Mouse (Mus musculus): Measurements from ENCODE around the gene Pde5a. TPM values are rescaled to one million over a fixed set of nuclear protein-coding genes. Genes with fewer than 3 reads are reported as not detected.

The Pde5a gene
- total RNA-seq, 2 experiments from 2014 or later: 43.8 to 46.0 TPM

DNA sequence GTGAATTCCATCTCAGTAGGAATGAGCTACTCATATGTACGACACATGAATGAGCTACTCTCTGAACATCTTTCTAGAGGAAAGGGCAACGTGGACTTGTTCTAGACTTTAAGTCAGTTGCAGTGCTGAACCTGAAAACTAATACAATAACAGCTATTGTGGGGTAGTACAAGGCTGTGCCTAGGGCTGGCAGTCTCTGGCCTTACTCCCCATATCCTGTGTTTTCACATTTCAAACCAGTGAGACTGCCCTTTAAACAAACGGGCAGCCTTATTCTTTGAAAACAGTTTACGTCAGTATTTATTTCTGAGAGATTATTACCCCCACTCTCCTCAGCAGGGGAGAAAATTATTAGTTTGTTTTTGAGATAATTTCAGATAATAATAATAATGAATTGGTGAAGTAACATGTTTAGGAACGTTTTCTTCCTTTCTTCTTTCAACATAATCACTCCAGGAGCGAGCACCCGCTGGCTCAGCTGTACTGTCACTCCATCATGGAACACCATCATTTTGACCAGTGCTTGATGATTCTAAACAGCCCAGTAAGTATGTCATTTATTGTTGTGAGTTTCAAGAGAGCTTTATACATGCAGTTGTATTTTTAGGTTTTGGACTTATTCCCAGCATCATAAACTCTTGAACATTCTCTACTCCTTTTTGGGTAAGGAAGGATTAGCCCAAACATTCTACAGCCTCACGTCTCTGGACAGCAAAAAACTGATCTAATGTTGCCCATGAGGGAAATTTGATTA lies 106.5 kb downstream of the Pde5a start:
- DNase-seq (ENCODE audit: low spot score in 2 of 2): no peak

DNA sequence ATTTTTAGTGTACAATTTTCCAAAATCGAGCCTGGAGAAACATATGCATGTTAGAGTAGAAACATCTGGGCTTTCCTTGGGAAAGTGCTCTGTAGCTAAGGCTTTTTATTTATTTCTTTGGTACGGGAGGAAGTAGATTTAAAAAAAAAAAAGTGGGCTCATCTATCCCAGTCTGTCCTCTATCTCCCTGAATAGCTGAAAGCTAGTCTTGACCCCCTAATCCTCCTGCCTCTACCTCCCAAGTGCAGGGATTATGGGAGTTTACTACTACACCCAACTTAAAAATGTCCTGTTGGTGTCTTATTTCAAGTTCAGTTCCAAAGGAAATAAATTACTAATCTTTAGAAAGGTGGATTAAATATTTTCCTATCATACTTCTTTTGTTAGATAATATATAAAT lies 108.9 kb downstream of the Pde5a start:
- DNase-seq (ENCODE audit: low spot score in 2 of 2): no peak

DNA sequence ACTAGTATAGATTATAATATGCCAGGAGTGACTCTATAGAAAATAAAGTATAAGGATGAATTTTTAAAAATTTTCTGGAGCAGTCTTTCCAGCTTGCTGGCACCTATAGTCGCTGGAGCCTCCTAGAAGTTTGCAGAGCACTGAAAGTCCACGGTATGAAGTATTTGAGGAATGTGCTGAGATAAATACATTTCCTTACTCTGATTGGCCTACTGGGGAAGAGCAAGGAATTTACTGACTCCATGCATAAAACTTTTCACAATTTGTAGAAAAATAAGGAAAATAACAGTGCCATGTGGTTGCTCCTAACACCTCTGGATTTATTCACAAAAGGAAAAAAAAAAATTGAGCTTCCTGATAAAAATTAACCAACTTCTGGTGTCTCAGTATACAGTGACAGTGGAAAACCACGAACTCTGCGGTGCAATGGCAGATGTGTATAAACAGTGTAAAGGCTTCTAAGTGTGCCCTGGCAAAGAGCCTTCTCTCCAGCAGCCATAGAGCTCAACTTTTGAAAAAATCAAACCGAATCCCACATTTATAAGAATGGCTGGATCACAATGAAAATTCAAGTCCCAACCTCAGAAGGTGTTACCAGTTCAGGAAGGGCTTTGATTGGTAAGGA lies 119.8 kb downstream of the Pde5a start:
- DNase-seq (ENCODE audit: low spot score in 2 of 2): no peak

DNA sequence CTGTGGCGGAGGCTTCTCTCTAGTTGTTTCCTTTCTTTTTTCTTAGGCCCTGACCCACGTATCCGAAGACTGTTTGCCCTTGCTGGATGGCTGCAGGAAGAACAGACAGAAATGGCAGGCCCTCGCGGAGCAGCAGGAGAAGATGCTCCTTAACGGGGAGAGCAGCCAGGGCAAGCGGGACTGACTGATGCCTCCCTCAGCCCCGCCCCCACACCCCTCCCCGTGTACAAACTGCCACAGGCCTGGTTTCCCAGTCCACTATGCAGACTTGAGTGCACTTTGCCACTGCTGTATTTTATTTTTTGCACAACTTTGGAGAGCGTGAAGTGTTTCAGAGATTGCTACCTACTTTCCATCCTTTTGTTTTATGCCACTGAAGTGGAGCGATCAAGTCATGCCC lies 126.4 kb downstream of the Pde5a start:
- DNase-seq (ENCODE audit: low spot score in 2 of 2): no peak

DNA sequence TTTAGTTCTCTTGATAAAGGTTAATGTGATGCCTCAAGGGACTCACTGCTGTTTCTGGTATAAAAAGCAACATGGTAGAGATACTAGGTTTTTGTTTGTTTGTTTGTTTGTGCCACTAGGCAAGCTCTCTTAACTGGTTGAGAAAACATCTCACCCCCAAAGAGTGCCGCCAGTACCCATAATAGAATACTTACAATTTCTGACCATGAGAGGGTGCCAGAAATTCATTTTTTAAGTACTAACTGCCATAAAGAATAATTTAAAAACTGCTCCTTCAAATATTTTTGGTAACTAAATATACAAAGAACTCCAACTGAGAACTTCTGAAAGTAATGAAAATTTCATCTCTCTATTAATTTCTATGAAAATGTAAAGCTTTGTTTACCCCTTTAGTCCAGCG lies 131.1 kb downstream of the Pde5a start:
- DNase-seq (ENCODE audit: low spot score in 2 of 2): no peak

DNA sequence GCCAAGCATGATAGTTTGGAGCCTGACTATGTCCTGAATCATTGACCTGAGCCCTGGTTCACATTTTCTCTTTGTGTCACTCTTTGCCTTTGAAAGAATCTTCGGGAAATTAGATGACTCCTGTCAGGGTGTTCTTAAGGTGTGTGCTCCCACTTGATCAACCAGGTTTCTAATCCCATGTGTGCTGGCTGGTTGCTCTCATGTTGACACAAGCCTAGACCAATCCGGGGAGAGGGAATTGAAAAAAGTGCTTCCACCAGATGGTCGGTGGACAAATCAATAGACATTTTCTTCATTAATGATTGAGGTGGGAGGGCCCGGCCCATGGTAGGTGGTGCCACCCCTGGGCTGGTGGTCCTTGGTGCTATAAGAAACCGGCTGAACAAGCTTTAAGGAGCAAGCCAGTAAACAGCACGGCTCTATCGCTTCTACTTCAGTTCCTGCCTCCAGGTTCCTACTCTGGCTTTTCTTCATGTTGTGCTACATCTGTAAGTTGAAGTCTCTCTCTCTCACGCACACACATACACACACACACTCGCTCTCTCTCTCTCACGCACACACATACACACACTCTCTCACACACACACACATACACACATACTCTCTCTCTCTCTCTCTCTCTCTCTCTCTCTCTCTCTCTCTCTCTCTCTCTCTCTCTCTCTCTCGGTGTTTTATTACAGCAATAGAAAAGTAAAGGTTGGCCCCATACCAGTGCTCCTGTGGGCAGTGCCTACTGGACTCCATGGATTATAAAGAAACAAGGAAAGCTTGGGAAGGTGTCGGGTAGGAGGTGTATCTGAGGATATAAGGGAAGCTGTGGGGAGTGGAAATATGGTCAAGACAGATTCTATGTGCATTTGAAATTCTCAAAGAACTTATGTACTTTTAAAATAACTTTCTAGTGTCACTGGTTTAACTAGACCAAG lies 132.1 kb downstream of the Pde5a start:
- DNase-seq (ENCODE audit: low spot score in 2 of 2): no peak

DNA sequence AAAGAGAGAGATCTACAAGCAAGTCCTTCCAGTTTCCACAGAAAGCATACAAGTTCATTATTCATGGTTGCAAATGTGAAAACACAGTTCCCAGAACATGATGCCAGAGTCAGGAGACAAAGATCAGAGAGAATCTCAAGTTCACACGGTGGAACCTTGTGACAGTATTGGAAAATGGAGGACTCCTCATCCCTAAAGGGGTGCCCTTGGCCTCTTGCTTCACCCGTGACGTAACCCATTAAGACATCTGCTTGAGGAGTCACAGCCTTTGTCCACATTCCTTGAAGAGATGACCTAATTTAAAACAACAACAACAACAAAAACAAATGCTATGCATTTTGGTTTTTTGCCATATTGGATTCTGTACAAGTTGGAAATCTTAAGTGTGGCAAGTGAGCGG lies 136.3 kb downstream of the Pde5a start:
- DNase-seq (ENCODE audit: low spot score in 2 of 2): no peak

DNA sequence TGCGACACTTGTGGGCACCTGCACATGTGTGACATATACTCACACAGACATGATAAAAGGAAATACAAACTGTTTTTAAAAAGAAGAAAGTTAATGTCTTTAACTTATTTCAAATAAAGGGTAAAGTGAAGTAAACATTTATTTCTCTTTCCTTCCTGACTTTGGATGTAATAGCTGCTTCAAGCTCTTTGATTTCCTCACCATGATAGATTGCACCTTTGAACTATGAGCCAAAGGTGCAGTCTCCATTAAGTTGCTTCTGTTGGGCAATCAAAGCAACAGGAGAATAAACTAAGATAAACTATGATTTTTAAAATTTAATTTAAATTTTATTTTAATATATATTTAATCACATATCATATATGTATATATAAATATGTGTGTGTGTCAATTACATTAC lies 139.5 kb downstream of the Pde5a start:
- DNase-seq (ENCODE audit: low spot score in 2 of 2): no peak

DNA sequence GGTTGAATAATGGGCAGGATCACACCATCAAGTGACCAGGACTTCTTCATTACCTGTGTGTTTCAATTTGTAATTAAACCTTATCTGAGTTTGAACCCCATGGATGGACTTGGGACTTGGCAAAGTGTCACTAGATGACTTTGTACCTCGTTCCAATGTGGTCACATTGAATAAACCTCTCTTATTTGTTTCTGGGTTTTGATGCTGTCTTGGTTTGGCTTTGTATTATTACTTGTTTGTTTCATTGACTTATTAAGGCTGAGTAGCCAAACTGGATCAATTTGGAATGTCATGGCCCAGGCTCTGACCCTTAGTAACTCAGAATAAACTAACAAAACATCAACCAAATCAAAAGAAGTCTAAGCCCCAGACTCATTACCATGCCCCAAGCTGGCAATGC lies 142.8 kb downstream of the Pde5a start:
- DNase-seq (ENCODE audit: low spot score in 2 of 2): no peak

DNA sequence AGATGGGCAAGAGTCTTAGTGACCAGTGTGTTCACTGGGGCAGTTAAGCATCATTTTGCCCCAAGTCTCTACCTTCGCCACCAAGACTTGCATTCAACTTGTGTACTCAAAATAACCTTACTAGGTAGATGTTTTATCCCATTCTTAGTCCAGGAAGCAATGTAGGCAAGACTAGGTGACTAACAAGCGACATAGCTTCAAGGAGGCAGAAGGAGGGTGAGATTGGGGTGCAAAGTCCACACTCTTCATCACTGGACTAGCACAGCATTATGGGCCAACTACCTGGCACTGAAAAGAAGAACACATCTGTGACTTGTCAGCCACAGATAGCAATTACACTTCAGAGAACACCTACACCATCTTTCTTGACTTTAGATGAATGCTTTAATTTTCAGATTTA lies 148.1 kb downstream of the Pde5a start:
- DNase-seq (ENCODE audit: low spot score in 2 of 2): no peak

DNA sequence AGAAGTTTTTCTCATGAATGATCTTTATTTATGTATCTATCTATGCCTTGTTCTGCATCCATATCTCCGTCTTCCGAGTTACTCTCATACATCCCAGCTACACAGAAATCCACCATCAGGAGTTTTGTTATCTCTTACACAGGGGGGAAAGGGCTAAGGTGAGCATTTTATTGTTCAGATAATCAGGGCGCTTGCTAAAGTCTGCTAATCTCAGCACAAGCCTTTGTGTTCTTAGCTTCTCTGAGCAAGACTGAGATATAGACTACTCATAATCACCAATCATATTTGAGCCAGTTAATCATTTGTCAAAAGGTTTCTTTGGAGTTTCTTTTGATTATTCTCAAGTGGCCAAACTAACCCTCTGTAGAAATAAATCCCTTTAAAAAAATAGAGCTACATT lies 148.8 kb downstream of the Pde5a start:
- DNase-seq (ENCODE audit: low spot score in 2 of 2): no peak

DNA sequence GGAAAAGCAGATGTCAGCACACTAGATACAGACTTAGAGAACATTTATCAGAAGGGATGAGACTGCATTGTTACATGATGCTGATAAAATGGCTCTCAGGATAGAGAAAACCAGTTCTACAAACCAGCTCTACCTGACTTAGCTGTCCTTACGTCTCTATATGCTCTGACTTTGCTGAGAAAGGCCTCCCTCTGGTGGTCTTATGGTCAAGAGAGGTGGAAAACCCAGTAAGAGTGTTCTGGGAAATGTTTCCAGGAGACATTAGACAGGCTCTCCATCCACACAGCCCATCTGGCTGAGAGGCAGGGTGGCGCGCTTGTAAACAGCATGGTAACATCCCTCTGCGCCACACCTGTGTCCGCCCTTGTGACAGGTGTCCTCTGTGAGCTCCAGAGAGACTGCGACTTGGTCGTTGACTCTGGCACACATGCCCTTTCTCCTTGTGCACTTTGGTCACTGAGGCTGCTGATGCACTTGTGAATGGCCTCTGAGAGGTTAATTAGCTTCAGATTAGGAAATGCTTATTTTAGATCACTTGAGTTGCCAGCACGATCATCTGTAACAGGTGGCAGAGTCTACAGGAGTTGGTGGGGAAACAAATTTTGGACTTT lies 150.1 kb downstream of the Pde5a start:
- DNase-seq (ENCODE audit: low spot score in 2 of 2): no peak

DNA sequence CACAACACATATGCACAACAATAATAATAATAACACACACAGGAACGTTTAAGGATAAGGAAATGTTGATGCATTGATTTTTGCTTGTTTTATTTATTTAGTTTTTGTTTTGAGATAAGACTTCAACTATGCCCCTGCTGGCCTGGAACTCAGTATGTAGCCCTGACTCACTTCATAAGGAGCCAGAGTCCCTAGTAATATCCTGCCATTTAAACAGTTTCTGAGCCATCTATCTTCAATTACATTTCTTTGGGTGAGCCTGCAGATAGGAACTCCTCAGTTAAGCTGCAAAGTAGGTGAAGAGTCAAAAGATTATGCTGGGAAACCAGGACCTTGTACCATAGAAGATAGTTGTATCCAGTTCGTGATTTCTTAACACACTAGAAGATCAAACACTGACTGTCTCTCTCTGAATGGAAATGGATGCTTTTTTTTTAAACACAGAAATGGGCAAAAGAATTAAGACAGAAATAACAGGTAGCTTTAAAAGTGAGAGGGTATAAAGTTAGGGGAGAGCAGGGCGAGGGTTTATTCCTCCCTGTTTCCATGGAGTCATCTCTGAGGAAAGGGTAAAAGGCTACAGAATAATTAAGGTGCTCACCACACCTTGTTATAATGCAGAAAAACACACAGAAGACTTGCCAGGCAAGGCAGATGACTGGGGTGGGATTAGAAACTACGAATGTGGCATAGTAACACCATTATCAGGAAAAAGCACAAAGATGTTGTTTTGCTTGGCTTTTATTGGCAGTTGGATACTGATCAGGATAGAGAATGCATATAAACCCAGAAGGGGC lies 159.0 kb downstream of the Pde5a start:
- DNase-seq (ENCODE audit: low spot score in 2 of 2): no peak

DNA sequence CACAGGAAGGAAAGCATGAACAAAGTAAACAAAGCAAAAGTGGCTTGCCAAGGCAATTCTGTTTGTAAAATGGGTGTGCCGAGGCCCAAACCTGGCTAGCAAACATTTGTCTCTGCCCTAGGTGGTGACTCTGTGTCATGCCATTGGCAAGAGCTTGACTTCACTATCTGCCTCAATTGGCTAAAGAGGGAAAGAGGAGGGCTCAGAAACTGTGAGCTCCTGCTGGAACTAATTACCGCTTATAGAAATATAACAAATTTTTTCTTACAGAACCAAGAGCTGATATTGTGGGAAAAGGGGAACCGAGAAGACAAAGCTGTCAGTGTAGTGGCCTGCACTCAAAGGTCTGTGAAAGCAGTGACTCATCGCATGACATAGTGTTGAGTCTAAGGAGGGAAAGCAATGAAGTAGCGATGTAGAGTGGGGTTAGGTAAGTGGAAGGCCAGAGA lies 159.6 kb downstream of the Pde5a start:
- peak in 1 of 2 experiments; percentile 5 for DNase-seq (ENCODE audit: low spot score in 2 of 2)

DNA sequence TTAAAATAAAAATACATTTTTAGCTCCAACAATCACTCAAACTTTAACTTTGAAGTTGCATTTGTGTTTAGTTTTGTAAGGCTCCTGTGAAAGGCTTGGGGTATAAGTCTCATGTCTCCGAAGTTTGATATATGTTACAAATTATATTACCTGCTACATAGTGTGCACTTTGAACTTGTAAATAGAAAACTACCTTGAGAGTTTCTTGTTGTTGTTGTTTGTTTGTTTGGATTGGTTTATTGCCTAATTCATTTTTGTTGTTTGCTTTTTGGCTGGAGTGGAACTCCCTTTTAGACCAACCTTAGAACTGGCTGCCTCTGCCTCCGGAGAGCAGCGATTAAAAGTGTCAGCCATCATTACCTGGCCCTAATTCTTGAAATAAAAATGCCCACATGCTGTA lies 166.0 kb downstream of the Pde5a start, which contains the start of gene Fabp2:
Gene Fabp2 (plus strand): TSS at position 301 of the 400 bp plus-strand sequence.
- no peak for DNase-seq (ENCODE audit: low spot score in 2 of 2)

DNA sequence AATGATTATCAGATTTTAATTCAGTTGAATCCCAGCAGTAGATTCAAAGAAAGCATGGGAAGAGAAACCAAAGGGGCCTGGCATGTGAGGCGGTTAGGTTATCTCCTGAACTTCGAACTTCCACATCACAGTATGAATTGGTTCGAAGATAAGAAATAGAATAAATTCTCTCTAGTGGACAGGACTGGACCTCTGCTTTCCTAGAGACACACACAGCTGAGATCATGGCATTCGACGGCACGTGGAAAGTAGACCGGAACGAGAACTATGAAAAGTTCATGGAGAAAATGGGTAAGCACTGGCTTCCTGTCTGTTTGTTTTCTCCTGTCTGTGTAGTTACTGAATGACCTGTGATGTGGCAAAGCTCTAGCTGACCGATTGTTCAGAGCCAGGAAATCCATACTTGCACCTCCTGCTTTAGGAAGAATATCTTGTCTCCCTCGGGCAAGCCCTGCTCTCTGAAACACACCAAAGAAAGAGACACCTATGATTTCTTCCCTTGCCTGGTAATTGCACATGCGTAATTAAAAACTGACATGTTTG lies 166.5 kb downstream of the Pde5a start:
- no peak for DNase-seq (ENCODE audit: low spot score in 2 of 2)

DNA sequence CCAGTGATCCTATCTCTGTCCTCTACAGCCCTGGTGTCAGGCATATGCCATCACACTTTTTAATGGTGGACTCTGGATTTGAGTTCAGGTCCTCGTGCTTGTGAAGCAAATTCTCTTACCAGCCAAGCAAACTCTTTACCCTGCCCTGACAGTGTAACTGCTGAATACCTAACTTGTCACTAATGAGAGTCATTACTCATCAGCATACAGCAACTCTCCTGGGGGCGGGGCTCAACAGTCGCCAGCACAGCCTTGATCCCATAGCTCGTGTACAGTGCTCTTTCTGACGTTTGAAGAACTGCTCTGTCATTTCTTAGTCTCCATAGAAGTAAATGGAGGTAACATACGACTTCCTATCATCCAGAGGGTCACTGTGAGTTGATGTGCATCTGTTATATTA lies 169.5 kb downstream of the Pde5a start:
- DNase-seq (ENCODE audit: low spot score in 2 of 2): no peak

DNA sequence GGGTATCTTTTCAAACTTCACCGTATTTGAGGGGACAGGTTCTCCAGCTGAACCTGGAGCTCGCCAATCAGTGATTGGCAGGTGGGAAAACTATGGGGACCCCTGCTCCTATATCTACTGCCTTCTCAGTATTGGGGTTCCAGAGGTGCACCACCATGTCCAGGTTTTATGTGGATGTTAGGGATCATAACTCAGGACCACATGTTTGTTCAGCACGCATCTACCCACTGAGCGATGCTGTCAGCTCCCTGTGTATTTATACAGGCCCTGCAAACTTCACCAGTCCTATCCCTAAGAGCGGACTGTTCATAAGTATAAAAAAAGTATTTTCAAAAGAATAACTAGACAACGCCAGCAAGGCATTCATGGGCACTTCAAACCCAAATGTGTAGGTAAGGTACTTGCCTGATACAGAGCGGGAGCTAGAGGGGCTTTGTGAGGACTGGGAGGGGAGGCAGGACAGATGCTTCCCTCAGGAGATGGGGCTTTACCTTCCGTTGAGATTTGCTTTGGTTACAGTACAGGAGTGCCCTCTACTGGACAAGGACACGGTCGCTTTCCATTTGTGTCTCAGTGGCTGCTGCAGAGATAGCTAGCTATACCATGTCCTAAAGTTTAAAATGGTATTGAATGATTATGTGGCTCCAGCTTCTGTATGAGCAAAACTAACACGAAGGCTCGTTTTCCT lies 175.1 kb downstream of the Pde5a start:
- DNase-seq (ENCODE audit: low spot score in 2 of 2): peak in 1 of 2 experiments; percentile 15

DNA sequence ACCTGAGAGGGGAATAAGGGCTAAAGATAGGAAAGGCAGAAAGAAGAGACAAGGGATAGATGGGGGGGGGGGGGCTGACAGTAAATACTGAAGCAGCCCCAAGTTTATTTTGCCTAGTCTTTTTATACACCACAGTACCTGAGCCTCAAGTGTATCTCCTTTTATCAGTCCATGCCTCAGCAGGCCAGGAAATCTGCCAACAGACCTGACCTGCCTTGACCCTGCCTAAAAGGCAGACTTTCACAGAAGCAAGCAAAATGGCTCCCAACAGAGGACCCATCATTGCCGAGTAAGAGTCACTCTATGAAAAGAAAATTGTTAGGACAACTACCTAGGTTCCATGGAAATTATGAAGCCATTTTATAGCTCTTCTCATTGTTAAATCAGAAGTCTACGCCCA lies 179.1 kb downstream of the Pde5a start:
- no peak for DNase-seq (ENCODE audit: low spot score in 2 of 2)

Measured in adrenal gland, adult 18-20 months (tissue).